Mouse (Mus musculus) cortical plate, adult 2 months (tissue): ENCODE results near the gene Fhad1. TPM values are rescaled to one million over a fixed set of nuclear protein-coding genes. Genes with fewer than 3 reads are reported as not detected.

Experiments used
- H3K27ac ChIP-seq: fragments of 200-500 bp; 2 replicates; pipeline ENCODE4 v1.5.1; 2012; ENCODE audit warnings: low read length, control low read depth, inconsistent platforms; ENCODE audit not compliant: insufficient read depth
- H3K4me1 ChIP-seq: fragments of 200-500 bp; 2 replicates; pipeline ENCODE4 v1.6.1; 2011; ENCODE audit warnings: low read length; ENCODE audit not compliant: control insufficient read depth, insufficient read depth
- H3K4me3 ChIP-seq: fragments of 200-500 bp; 2 replicates; pipeline ENCODE4 v1.5.1; 2011; ENCODE audit warnings: mild to moderate bottlenecking, low read length, control low read depth; ENCODE audit not compliant: insufficient read depth
- CTCF ChIP-seq: fragments of 200-500 bp; IDR thresholded peaks from 2 replicates; pipeline ENCODE4 v1.5.1; 2011; ENCODE audit warnings: mild to moderate bottlenecking, control low read depth, low read length; ENCODE audit not compliant: insufficient read depth; ENCODE audit errors: extremely low read depth
- POLR2A ChIP-seq: fragments of 200-500 bp; IDR thresholded peaks from 2 replicates; pipeline ENCODE4 v1.6.1; 2011; ENCODE audit warnings: mild to moderate bottlenecking, low read length, control low read depth; ENCODE audit not compliant: insufficient read depth; ENCODE audit errors: extremely low read depth
- polyA plus RNA-seq: library from polyadenylated mRNA; depleted of rRNA; stranded (reverse); fragments of >200 nt; gene quantifications from 2 replicates; pipeline ENCODE4 v1.2.3, GENCODE M21; 2012

Fhad1 gene
- polyA plus RNA-seq, 1 experiment = 8.2 TPM

- no peak for TF ChIP-seq POLR2A
- no peak for TF ChIP-seq CTCF
- Histone ChIP-seq H3K4me3 (no peak overlapping the region), H3K4me1 (no peaks in the 10 kb centered on the region), H3K27ac (no peak overlapping the region)
Measured at GRCm38 (mm10) chr4:141920391-141920790, 94.5 kb downstream of the Fhad1 start.

- no peaks in the 10 kb centered on the region for H3K4me1 ChIP-seq
- H3K27ac ChIP-seq = no peak overlapping the region
- no peak overlapping the region for H3K4me3 ChIP-seq
- TF ChIP-seq POLR2A = no peak
Measured at GRCm38 (mm10) chr4:141917735-141918419, 97.0 kb downstream of the Fhad1 start.

GRCm38 (mm10) chr4:141914040-141914439 lies 100.8 kb downstream of the Fhad1 start:
- no peak overlapping the region for H3K27ac ChIP-seq
- H3K4me1 ChIP-seq = no peaks in the 10 kb centered on the region
- H3K4me3 ChIP-seq = no peak overlapping the region
- TF ChIP-seq POLR2A = no peak
- TF ChIP-seq CTCF = no peak

GRCm38 (mm10) chr4:141913201-141913993 lies 101.5 kb downstream of the Fhad1 start:
- Histone ChIP-seq H3K4me3 (no peak overlapping the region), H3K27ac (no peak overlapping the region), H3K4me1 (no peaks in the 10 kb centered on the region)
- no peak for TF ChIP-seq CTCF

- Histone ChIP-seq H3K27ac (no peak overlapping the region), H3K4me3 (no peak overlapping the region), H3K4me1 (no peaks in the 10 kb centered on the region)
- no peak for TF ChIP-seq CTCF
- TF ChIP-seq POLR2A = no peak
Measured at GRCm38 (mm10) chr4:141904710-141905109, 110.2 kb downstream of the Fhad1 start.

- no peak for TF ChIP-seq POLR2A
- no peak for TF ChIP-seq CTCF
- no peaks in the 10 kb centered on the region; the same call in 1 of the 2 replicates for H3K4me1 ChIP-seq
- H3K4me3 ChIP-seq = no peak overlapping the region
- H3K27ac ChIP-seq = no peak overlapping the region
Measured at GRCm38 (mm10) chr4:141902479-141902858, 112.4 kb downstream of the Fhad1 start.

- H3K4me1 ChIP-seq = no peaks in the 10 kb centered on the region; the same call in 1 of the 2 replicates
- no peak for TF ChIP-seq CTCF
- TF ChIP-seq POLR2A = no peak
- no peak overlapping the region for H3K4me3 ChIP-seq
- no peak overlapping the region for H3K27ac ChIP-seq
Measured at GRCm38 (mm10) chr4:141901711-141902478, 113.0 kb downstream of the Fhad1 start.

GRCm38 (mm10) chr4:141900421-141900820 lies 114.5 kb downstream of the Fhad1 start:
- no peak overlapping the region for H3K4me3 ChIP-seq
- no peaks in the 10 kb centered on the region; the same call in 1 of the 2 replicates for H3K4me1 ChIP-seq
- TF ChIP-seq CTCF (no peak), POLR2A (no peak)
- no peak overlapping the region for H3K27ac ChIP-seq

GRCm38 (mm10) chr4:141899936-141900335 lies 114.9 kb downstream of the Fhad1 start:
- TF ChIP-seq POLR2A = no peak
- no peak for TF ChIP-seq CTCF
- H3K27ac ChIP-seq = no peak overlapping the region
- no peaks in the 10 kb centered on the region; the same call in 1 of the 2 replicates for H3K4me1 ChIP-seq
- H3K4me3 ChIP-seq = no peak overlapping the region
